Mouse (Mus musculus): Measurements from ENCODE around the gene Tspan3. TPM values are rescaled to one million over a fixed set of nuclear protein-coding genes. Genes with fewer than 3 reads are reported as not detected.

Gene Tspan3
- total RNA-seq (2023): 5.9 and 8.5 TPM in 2 replicates

GRCm38 (mm10) chr9:56165377-56165776 is at the start of gene Tspan3:
TSS of gene Tspan3 (minus strand) at chr9:56165477.

DNA sequence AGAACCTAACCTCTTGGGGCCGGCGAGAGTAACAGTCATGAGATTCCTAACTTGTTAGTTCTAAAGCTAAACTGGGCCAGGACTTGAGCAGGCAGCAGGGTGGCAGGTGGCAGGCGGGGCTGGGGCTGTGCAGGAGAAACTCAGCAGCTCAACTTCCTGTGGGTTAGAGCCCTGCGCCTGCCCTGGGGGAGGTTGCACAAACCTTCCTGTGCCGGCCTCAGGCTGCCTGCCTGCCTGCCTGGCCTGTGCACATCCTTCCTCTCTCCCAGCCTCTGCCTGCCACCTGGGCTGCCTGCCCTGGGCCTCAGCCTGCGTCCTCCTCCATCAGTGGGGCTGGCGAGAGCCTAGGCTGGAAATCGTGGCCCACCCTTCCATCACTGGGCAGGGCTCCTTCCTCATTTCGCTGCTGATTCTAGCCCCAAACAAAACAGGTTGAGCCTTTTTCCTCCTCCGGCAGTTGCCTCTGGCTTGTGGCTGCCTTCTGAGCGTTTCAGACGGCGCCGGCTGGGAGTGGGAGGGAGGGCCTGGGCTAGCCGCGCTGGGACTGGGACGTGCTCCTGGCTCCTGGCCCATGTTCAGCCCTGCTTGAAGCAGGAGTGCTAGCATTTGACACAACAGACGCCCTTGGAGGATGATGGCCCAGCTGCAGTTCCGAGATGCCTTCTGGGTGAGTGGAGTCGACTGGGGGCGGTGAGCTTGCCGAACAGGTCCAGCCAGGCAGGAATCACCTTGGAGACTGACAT is 75.3 kb downstream of the Tspan3 start, which contains the start of gene Pstpip1:
Pstpip1 (plus strand) TSS at position 185 of the 743 bp plus-strand sequence.

Other genes starting within 250 kb of the Tspan3 start
- 24.6 and 40.7 TPM in 2 replicates for gene Scaper, start 227.4 kb downstream of the Tspan3 start, total RNA-seq (2023)
- not detected in 2 replicates for gene 4930563M21Rik, start 154.9 kb downstream of the Tspan3 start, total RNA-seq (2023)
- 6.5 and 7.2 TPM in 2 replicates for gene Rcn2, start 123.6 kb downstream of the Tspan3 start, total RNA-seq (2023)
- 327 and 395 TPM in 2 replicates for gene Pstpip1, start 75.5 kb downstream of the Tspan3 start, total RNA-seq (2023)

All from neutrophil, adult 65 days (primary cell).